Mouse (Mus musculus) myocyte (in vitro differentiated cells): ENCODE data around the gene Ampd1. TPM values are rescaled to one million over a fixed set of nuclear protein-coding genes. Genes with fewer than 3 reads are reported as not detected.

Experiments used
- H3K27me3 ChIP-seq: one replicate; pipeline ENCODE4 v1.6.1; 2011; ENCODE audit not compliant: control insufficient read depth, insufficient read depth, insufficient read length
- H3K36me3 ChIP-seq: one replicate; pipeline ENCODE4 v1.6.1; 2011; ENCODE audit not compliant: control insufficient read depth, insufficient read depth
- H3K4me2 ChIP-seq: one replicate; pipeline ENCODE4 v1.6.1; 2011; ENCODE audit warnings: low read depth, control low read depth
- H3K4me3 ChIP-seq: one replicate; pipeline ENCODE4 v1.5.1; 2011; ENCODE audit warnings: mild to moderate bottlenecking, control low read depth, moderate library complexity
- H3K79me2 ChIP-seq: one replicate; pipeline ENCODE4 v1.6.1; 2011; ENCODE audit not compliant: control insufficient read depth, insufficient read depth
- H3ac ChIP-seq: one replicate; pipeline ENCODE4 v1.6.1; 2011; ENCODE audit not compliant: control insufficient read depth, insufficient read length
- CEBPB ChIP-seq: IDR thresholded peaks from 2 replicates; pipeline ENCODE4 v1.6.1; 2011; ENCODE audit warnings: mild to moderate bottlenecking, moderate library complexity; ENCODE audit not compliant: poor library complexity, insufficient read depth, severe bottlenecking
- E2F4 ChIP-seq: IDR thresholded peaks from one replicate; pipeline ENCODE4 v1.6.1; 2011; ENCODE audit warnings: mild to moderate bottlenecking, control low read depth, moderate library complexity; ENCODE audit not compliant: insufficient read depth
- MAX ChIP-seq: IDR thresholded peaks from one replicate; pipeline ENCODE4 v1.6.1; 2011; ENCODE audit warnings: low read depth, mild to moderate bottlenecking, control low read depth
- MYOD1 ChIP-seq, 3 experiments: IDR thresholded peaks; one replicate each; pipeline ENCODE4 v1.6.1; 2011; ENCODE audit warnings: control low read depth in 2 of 3, low read depth in 2 of 3, mild to moderate bottlenecking in 2 of 3, moderate library complexity in 1 of 3; ENCODE audit not compliant: insufficient read length in 2 of 3, control insufficient read depth in 1 of 3
- MYOG ChIP-seq, 3 experiments: IDR thresholded peaks; one replicate each; pipeline ENCODE4 v1.6.1; 2011; ENCODE audit warnings: control low read depth in 2 of 3, low read depth in 2 of 3, mild to moderate bottlenecking in 2 of 3; ENCODE audit not compliant: insufficient read length in 2 of 3, control insufficient read depth in 1 of 3, insufficient read depth in 1 of 3
- POLR2A ChIP-seq: IDR thresholded peaks from one replicate; pipeline ENCODE4 v1.6.1; 2011; ENCODE audit warnings: low read depth, mild to moderate bottlenecking, control low read depth, moderate library complexity; ENCODE audit not compliant: insufficient read length
- POLR2AphosphoS2 ChIP-seq: IDR thresholded peaks from one replicate; pipeline ENCODE4 v1.6.1; 2011; ENCODE audit warnings: low read depth, control low read depth; ENCODE audit not compliant: insufficient read length
- REST ChIP-seq: IDR thresholded peaks from one replicate; pipeline ENCODE4 v1.6.1; 2011; ENCODE audit warnings: mild to moderate bottlenecking, control low read depth, moderate library complexity; ENCODE audit not compliant: insufficient read depth, insufficient read length
- SRF ChIP-seq: IDR thresholded peaks from one replicate; pipeline ENCODE4 v1.6.1; 2011; ENCODE audit warnings: low read depth; ENCODE audit not compliant: control insufficient read depth, insufficient read length
- TCF12 ChIP-seq: IDR thresholded peaks from one replicate; pipeline ENCODE4 v1.6.1; 2011; ENCODE audit warnings: mild to moderate bottlenecking, control low read depth; ENCODE audit not compliant: poor library complexity, insufficient read depth, severe bottlenecking
- TCF3 ChIP-seq: IDR thresholded peaks from one replicate; pipeline ENCODE4 v1.6.1; 2011; ENCODE audit warnings: low read depth, control low read depth; ENCODE audit not compliant: insufficient read length
- USF1 ChIP-seq: IDR thresholded peaks from one replicate; pipeline ENCODE4 v1.6.1; 2011; ENCODE audit warnings: low read depth, mild to moderate bottlenecking, control low read depth, moderate library complexity
- polyA plus RNA-seq: library from polyadenylated mRNA; unstranded; fragments of >200 nt; fragmentation: generic; extraction: Trizol; gene quantifications from one replicate; pipeline ENCODE4 v1.2.1, GENCODE M21; 2012; ENCODE audit warnings: missing spikeins

The Ampd1 gene
- polyA plus RNA-seq, 1 experiment: 2.4 TPM

DNA sequence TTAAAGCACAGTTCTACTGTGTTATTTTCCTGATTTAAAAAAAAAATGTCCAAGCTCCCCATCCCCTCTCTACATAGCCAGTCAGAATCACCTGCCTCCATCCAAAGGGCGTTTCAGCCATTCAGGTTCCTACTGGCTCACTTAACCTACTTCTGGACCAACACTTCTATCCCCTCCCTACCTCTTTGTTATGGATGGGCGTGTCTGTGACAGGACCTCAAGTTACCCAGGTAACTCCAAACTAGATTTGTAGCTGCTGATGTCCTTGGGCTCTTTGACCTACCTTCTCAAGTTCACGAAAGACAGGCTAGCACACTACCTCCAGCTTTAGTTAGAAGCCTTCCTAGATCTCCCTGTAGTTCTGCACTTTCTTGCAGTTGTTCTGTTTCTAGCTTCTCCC is 12.2 kb downstream of the Ampd1 start:
- H3K4me3 ChIP-seq: no peak overlapping the region
- no peak overlapping the region for H3K4me2 ChIP-seq
- TF ChIP-seq MYOD1 (IDR thresholded peaks at IDR 0.05; ENCODE audit: control insufficient read depth in 1 of 3, insufficient read length in 2 of 3, low read depth in 2 of 3): no peak
- TF ChIP-seq TCF3: no peak
- no peak for TF ChIP-seq REST
- TF ChIP-seq POLR2A: no peak
- no peak for TF ChIP-seq SRF
- no peak for TF ChIP-seq POLR2AphosphoS2
- no peak for TF ChIP-seq MAX
- TF ChIP-seq MYOG (IDR thresholded peaks at IDR 0.05; ENCODE audit: control insufficient read depth in 1 of 3, insufficient read depth in 1 of 3, insufficient read length in 2 of 3, low read depth in 2 of 3): no peak
- TF ChIP-seq TCF12: no peak
- TF ChIP-seq E2F4: no peak
- TF ChIP-seq CEBPB: no peak
- no peak for TF ChIP-seq USF1
- H3K27me3 ChIP-seq: no peaks in the 10 kb centered on the region
- H3K79me2 ChIP-seq: no peaks in the 10 kb centered on the region
- H3ac ChIP-seq: no peak overlapping the region
- no peaks in the 10 kb centered on the region for H3K36me3 ChIP-seq

GRCm38 (mm10) chr3:103091753-103092152 is 17.9 kb downstream of the Ampd1 start:
- Histone ChIP-seq H3K79me2 (no peaks in the 10 kb centered on the region), H3K36me3 (no peaks in the 10 kb centered on the region), H3ac (no peak overlapping the region), H3K4me2 (no peak overlapping the region), H3K27me3 (no peaks in the 10 kb centered on the region), H3K4me3 (no peak overlapping the region)
- TF ChIP-seq POLR2AphosphoS2 (no peak), CEBPB (no peak), POLR2A (no peak), TCF12 (no peak), MYOD1 (IDR thresholded peaks at IDR 0.05; ENCODE audit: control insufficient read depth in 1 of 3, insufficient read length in 2 of 3, low read depth in 2 of 3) (no peak), TCF3 (no peak)

- no peaks in the 10 kb centered on the region for H3K36me3 ChIP-seq
- H3K4me2 ChIP-seq: no peak overlapping the region
- TF ChIP-seq TCF3 (no peak), CEBPB (no peak), MYOD1 (IDR thresholded peaks at IDR 0.05; ENCODE audit: control insufficient read depth in 1 of 3, insufficient read length in 2 of 3, low read depth in 2 of 3) (no peak), SRF (no peak), POLR2A (no peak), REST (no peak), TCF12 (no peak), POLR2AphosphoS2 (no peak)
- H3K4me3 ChIP-seq: no peak overlapping the region
- H3ac ChIP-seq: no peak overlapping the region
- no peaks in the 10 kb centered on the region for H3K27me3 ChIP-seq
- no peaks in the 10 kb centered on the region for H3K79me2 ChIP-seq
Measured at GRCm38 (mm10) chr3:103098662-103099061, 24.8 kb downstream of the Ampd1 start.

DNA sequence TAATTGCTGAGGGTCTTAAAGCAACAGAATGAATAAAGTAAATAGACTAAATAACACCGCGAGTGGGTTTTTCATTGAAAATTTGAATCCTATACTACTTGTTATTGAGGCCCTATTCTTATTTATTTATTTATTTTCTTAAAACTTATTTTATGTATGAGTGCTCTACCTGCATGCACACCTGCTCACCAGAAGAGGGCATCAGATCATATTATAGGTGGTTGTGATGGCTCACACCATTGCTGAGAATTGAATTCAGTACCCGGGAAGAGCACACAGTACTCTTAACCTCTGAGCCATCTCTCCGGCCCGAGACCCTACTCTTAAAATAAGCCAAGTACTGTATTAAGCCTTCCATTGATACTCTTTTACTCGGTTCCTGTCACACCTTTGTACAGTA is 25.9 kb downstream of the Ampd1 start:
- no peak for TF ChIP-seq TCF12
- TF ChIP-seq REST: no peak
- no peak for TF ChIP-seq MYOD1 (IDR thresholded peaks at IDR 0.05; ENCODE audit: control insufficient read depth in 1 of 3, insufficient read length in 2 of 3, low read depth in 2 of 3)
- TF ChIP-seq MYOG (IDR thresholded peaks at IDR 0.05; ENCODE audit: control insufficient read depth in 1 of 3, insufficient read depth in 1 of 3, insufficient read length in 2 of 3, low read depth in 2 of 3): no peak
- no peak for TF ChIP-seq CEBPB
- TF ChIP-seq SRF: no peak
- H3ac ChIP-seq: no peak overlapping the region
- no peaks in the 10 kb centered on the region for H3K27me3 ChIP-seq
- H3K36me3 ChIP-seq: no peaks in the 10 kb centered on the region
- H3K4me3 ChIP-seq: no peak overlapping the region
- H3K79me2 ChIP-seq: no peaks in the 10 kb centered on the region
- H3K4me2 ChIP-seq: no peak overlapping the region

GRCm38 (mm10) chr3:103100735-103101134 is 26.9 kb downstream of the Ampd1 start:
- H3K79me2 ChIP-seq: no peaks in the 10 kb centered on the region
- H3K36me3 ChIP-seq: no peaks in the 10 kb centered on the region
- no peak overlapping the region for H3ac ChIP-seq
- TF ChIP-seq TCF12: no peak
- TF ChIP-seq REST: no peak
- no peak for TF ChIP-seq POLR2AphosphoS2
- TF ChIP-seq TCF3: no peak
- no peak for TF ChIP-seq MYOG (IDR thresholded peaks at IDR 0.05; ENCODE audit: control insufficient read depth in 1 of 3, insufficient read depth in 1 of 3, insufficient read length in 2 of 3, low read depth in 2 of 3)
- TF ChIP-seq MAX: no peak
- TF ChIP-seq CEBPB: no peak
- no peak for TF ChIP-seq E2F4
- no peak for TF ChIP-seq SRF
- no peak for TF ChIP-seq POLR2A
- TF ChIP-seq MYOD1 (IDR thresholded peaks at IDR 0.05; ENCODE audit: control insufficient read depth in 1 of 3, insufficient read length in 2 of 3, low read depth in 2 of 3): no peak
- H3K27me3 ChIP-seq: no peaks in the 10 kb centered on the region
- H3K4me3 ChIP-seq: no peak overlapping the region
- no peak overlapping the region for H3K4me2 ChIP-seq
